ENCODE assay signal across 12 mouse cellular contexts in the genomic region with DNA sequence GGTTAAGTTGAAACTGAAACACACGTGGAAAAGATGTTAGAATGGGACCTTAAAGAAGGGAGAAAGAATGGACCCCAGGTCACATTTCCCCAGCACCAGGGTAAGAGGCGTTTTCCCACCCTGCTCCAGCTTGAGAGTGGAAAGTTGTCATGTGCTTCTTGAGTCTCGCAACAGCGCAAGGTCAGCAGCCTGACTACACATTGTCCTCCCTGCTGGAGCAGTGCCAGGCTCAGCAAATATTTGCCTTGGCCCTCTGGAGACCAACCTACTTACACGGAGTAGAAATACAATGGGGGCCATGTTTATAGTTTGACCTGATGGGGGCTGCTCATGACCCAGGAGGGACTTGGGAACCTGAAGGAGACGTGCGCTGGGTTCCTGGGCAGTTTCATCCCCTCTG.
A peak's percentile ranks its signal among the peaks of the same experiment; 100 is the strongest.
DNase-seq lines count a peak whose midpoint lies in the region; ATAC-seq and TF ChIP-seq lines count a peak whose summit lies in the region.
"Had no signal": no experiment of that assay in that cellular context is flagged by ENCODE, and none has a peak within 500 bp of the region (broad histone marks: within the 10 kb centered on the region; RNA-seq: fewer than 3 reads in every experiment).

No protein-coding gene starts in this region.

- no peak overlapping the region for H3K4me3 ChIP-seq in liver, adult 2 months (ENCODE audit: insufficient read depth, low read depth, low read length)
- H3K4me3 ChIP-seq in liver, embryonic 12.5 days: no peak overlapping the region
- H3K4me3 ChIP-seq in heart, embryonic 11.5 days (ENCODE audit: low read depth, low read length): no peak overlapping the region
- H3K4me3 ChIP-seq in stomach, embryonic 14.5 days (ENCODE audit: low read depth, low read length): no peak overlapping the region
- H3K4me3 ChIP-seq: erythroblast, embryonic 14.5 days had no signal

- no peaks in the 10 kb centered on the region for H3K79me2 ChIP-seq in liver, adult 2 months (ENCODE audit: control insufficient read depth, insufficient read depth, low read length)

- DNase-seq in liver, adult 2 months (ENCODE audit: extremely low read depth, low read depth, low spot score): peak; percentile 81
- peak; percentile 74 to 88 for DNase-seq in kidney, postnatal 25 days
- DNase-seq in spleen, postnatal 10 days (ENCODE audit: low spot score in 2 of 2): no peak
- DNase-seq in spleen, postnatal 36 days (ENCODE audit: low spot score in 2 of 2): no peak
- DNase-seq: cerebellum, adult 2 months; gastrocnemius, postnatal 25 days had no signal

- no peaks in the 10 kb centered on the region for H3K36me3 ChIP-seq in liver, adult 2 months (ENCODE audit: control insufficient read depth, insufficient read depth, low read length)
- no peaks in the 10 kb centered on the region for H3K36me3 ChIP-seq in liver, embryonic 12.5 days
- H3K36me3 ChIP-seq in heart, embryonic 11.5 days (ENCODE audit: control insufficient read depth, insufficient read depth, low read length): no peaks in the 10 kb centered on the region
- no peaks in the 10 kb centered on the region for H3K36me3 ChIP-seq in stomach, embryonic 14.5 days (ENCODE audit: control insufficient read depth, insufficient read depth, low read length)

- H3K4me1 ChIP-seq in liver, adult 2 months (ENCODE audit: control insufficient read depth, insufficient read depth, low read length): no peaks in the 10 kb centered on the region; the same call in 1 of the 2 replicates
- no peaks in the 10 kb centered on the region for H3K4me1 ChIP-seq in liver, embryonic 12.5 days
- H3K4me1 ChIP-seq in heart, embryonic 11.5 days (ENCODE audit: control insufficient read depth, insufficient read depth, low read length): peaks cover 15% of the 10 kb centered on the region
- 0 out of 2 replicates have a peak, but pooled peaks cover 2% of the 10 kb centered on the region for H3K4me1 ChIP-seq in stomach, embryonic 14.5 days (ENCODE audit: control insufficient read depth, insufficient read depth, low read length)

- 31% methylated on average over 7 of the region's 7 CpGs for WGBS in liver, adult 2 months
- WGBS in liver, embryonic 12.5 days (ENCODE audit: insufficient replicate concordance): 64% methylated on average over 7 of the region's 7 CpGs
- 45% methylated on average over 7 of the region's 7 CpGs for WGBS in heart, embryonic 11.5 days (ENCODE audit: insufficient replicate concordance)
- WGBS in stomach, embryonic 14.5 days: 55% methylated on average over 7 of the region's 7 CpGs

- H3K9ac ChIP-seq in liver, adult 2 months (ENCODE audit: low read depth, low read length): no peak overlapping the region
- no peak overlapping the region for H3K9ac ChIP-seq in liver, embryonic 12.5 days
- no peak overlapping the region for H3K9ac ChIP-seq in heart, embryonic 11.5 days (ENCODE audit: low read depth, low read length)
- no peak overlapping the region for H3K9ac ChIP-seq in stomach, embryonic 14.5 days (replicated peaks; ENCODE audit: low read depth, low read length)

- TF ChIP-seq CTCF in liver, adult 2 months (IDR thresholded peaks at IDR 0.05; ENCODE audit: low read depth, low read length): no peak

- ATAC-seq in liver, embryonic 12.5 days: no peak
- ATAC-seq in heart, embryonic 11.5 days (replicated peaks; ENCODE audit: insufficient number of reproducible peaks, low FRiP score, low TSS enrichment): peak; percentile 73
- peak; percentile 79; the same call in 1 of the 2 replicates for ATAC-seq in stomach, embryonic 14.5 days (ENCODE audit: insufficient number of reproducible peaks, insufficient read depth, low FRiP score, low read depth)
- ATAC-seq in erythroblast, adult 5-6 weeks (replicated peaks; ENCODE audit: low FRiP score, poor library complexity, severe bottlenecking): no peak

- H3K27ac ChIP-seq in liver, adult 2 months (replicated peaks; ENCODE audit: insufficient read depth, low read depth, low read length): no peak overlapping the region
- H3K27ac ChIP-seq in liver, embryonic 12.5 days: no peak overlapping the region
- H3K27ac ChIP-seq in heart, embryonic 11.5 days (ENCODE audit: low read depth, low read length): peak overlapping the region; percentile 89
- H3K27ac ChIP-seq in stomach, embryonic 14.5 days (ENCODE audit: low read length): peak overlapping the region; percentile 41

- TF ChIP-seq POLR2A in liver, adult 2 months (IDR thresholded peaks at IDR 0.05; ENCODE audit: extremely low read depth, insufficient read depth, low read length): no peak

- no peak overlapping the region for H3K4me2 ChIP-seq in liver, embryonic 12.5 days
- no peak overlapping the region for H3K4me2 ChIP-seq in heart, embryonic 11.5 days
- H3K4me2 ChIP-seq in stomach, embryonic 14.5 days (replicated peaks; ENCODE audit: low read depth, low read length): no peak overlapping the region

- H3K27me3 ChIP-seq in liver, adult 2 months (ENCODE audit: control insufficient read depth, insufficient read depth, low read length): no peaks in the 10 kb centered on the region
- no peaks in the 10 kb centered on the region for H3K27me3 ChIP-seq in liver, embryonic 12.5 days (replicated peaks)
- H3K27me3 ChIP-seq in heart, embryonic 11.5 days (ENCODE audit: control insufficient read depth, insufficient read depth, low read length): peaks cover 12% of the 10 kb centered on the region
- no peaks in the 10 kb centered on the region for H3K27me3 ChIP-seq in stomach, embryonic 14.5 days (ENCODE audit: control insufficient read depth, insufficient read depth, low read length)
- H3K27me3 ChIP-seq: CH12.LX had no signal

- H3K9me3 ChIP-seq in liver, embryonic 12.5 days (replicated peaks): no peaks in the 10 kb centered on the region
- H3K9me3 ChIP-seq in heart, embryonic 11.5 days (replicated peaks; ENCODE audit: control insufficient read depth, low read length): no peaks in the 10 kb centered on the region
- H3K9me3 ChIP-seq in stomach, embryonic 14.5 days (ENCODE audit: control insufficient read depth, low read depth, low read length): no peaks in the 10 kb centered on the region

Comparison
In these comparisons a context has a peak if more than half of its experiments do, and no peak if none do; other contexts are left out.
1. DNase-seq: peak in liver, adult 2 months (single experiment) and kidney, postnatal 25 days (2 of 2); none in spleen, postnatal 10 days (0 of 2) and spleen, postnatal 36 days (0 of 2).
2. H3K27ac ChIP-seq: peak in heart, embryonic 11.5 days (single experiment) and stomach, embryonic 14.5 days (single experiment); none in liver, adult 2 months (single experiment) and liver, embryonic 12.5 days (single experiment).
3. ATAC-seq: peak in heart, embryonic 11.5 days (single experiment) and stomach, embryonic 14.5 days (single experiment); none in liver, embryonic 12.5 days (single experiment) and erythroblast, adult 5-6 weeks (single experiment).